Mouse (Mus musculus) MEL (cell line): ENCODE data around the gene Khdc1a. TPM values are rescaled to one million over a fixed set of nuclear protein-coding genes. Genes with fewer than 3 reads are reported as not detected.
"Not testable (repeated sequence)": the region's sequence is repeated elsewhere in the genome, so short reads cannot be mapped to it uniquely, and the experiment has no call there.

ENCODE experiments used
- DNase-seq: peaks from one replicate; pipeline ENCODE4 v3.0.0; 2011; ENCODE audit warnings: low read depth, low spot score
- H3K27ac ChIP-seq: 2 replicates; pipeline ENCODE4 v1.5.1; 2012; ENCODE audit warnings: low read depth, mild to moderate bottlenecking, control low read depth, low read length, moderate library complexity; ENCODE audit not compliant: control insufficient read depth
- H3K27me3 ChIP-seq, 2 experiments: fragments of 150-350 bp in 1 of 2; sonication (generic) in 1 of 2; 2 replicates each; pipeline ENCODE4 v1.6.1; 2012; ENCODE audit warnings: low read length in 2 of 2, mild to moderate bottlenecking in 2 of 2, improper control_type of control experiment in 1 of 2, moderate library complexity in 1 of 2; ENCODE audit not compliant: insufficient read depth in 2 of 2, control insufficient read depth in 1 of 2
- H3K36me3 ChIP-seq, 2 experiments: 2 replicates each; pipeline ENCODE4 v1.6.1; 2012 to 2014; ENCODE audit warnings: low read length in 2 of 2, improper control_type of control experiment in 1 of 2, inconsistent platforms in 1 of 2, mild to moderate bottlenecking in 1 of 2; ENCODE audit not compliant: insufficient read depth in 2 of 2, control insufficient read depth in 1 of 2
- H3K4me1 ChIP-seq, 2 experiments: fragments of 150-350 bp in 1 of 2; sonication (generic) in 1 of 2; 2 replicates each; pipeline ENCODE4 v1.6.1; 2012; ENCODE audit warnings: low read length in 2 of 2, improper control_type of control experiment in 1 of 2, mild to moderate bottlenecking in 1 of 2; ENCODE audit not compliant: insufficient read depth in 2 of 2, control insufficient read depth in 1 of 2
- H3K4me3 ChIP-seq, 2 experiments: fragments of 150-350 bp in 1 of 2; sonication (generic) in 1 of 2; 2 replicates each; pipeline ENCODE4 v1.5.1; 2012; ENCODE audit warnings: low read depth in 2 of 2, low read length in 2 of 2, mild to moderate bottlenecking in 2 of 2, moderate library complexity in 2 of 2, control low read depth in 1 of 2, improper control_type of control experiment in 1 of 2; ENCODE audit not compliant: control insufficient read depth in 1 of 2, insufficient read depth in 1 of 2
- H3K79me2 ChIP-seq: 2 replicates; pipeline ENCODE4 v1.6.1; 2012; ENCODE audit warnings: mild to moderate bottlenecking, low read length, moderate library complexity; ENCODE audit not compliant: control insufficient read depth, poor library complexity, insufficient read depth
- H3K9ac ChIP-seq: 2 replicates; pipeline ENCODE4 v1.6.1; 2012; ENCODE audit warnings: low read depth, mild to moderate bottlenecking, control low read depth, low read length, moderate library complexity; ENCODE audit not compliant: control insufficient read depth, poor library complexity, severe bottlenecking
- H3K9me3 ChIP-seq: fragments of 150-350 bp; sonication (generic); replicated peaks from 2 replicates; pipeline ENCODE4 v1.6.1; 2012; ENCODE audit warnings: mild to moderate bottlenecking, low read length, improper control_type of control experiment, moderate library complexity; ENCODE audit not compliant: insufficient read depth
- CHD2 ChIP-seq: IDR thresholded peaks from 2 replicates; pipeline ENCODE4 v1.6.1; 2011; ENCODE audit warnings: low read length, improper control_type of control experiment
- EP300 ChIP-seq, 2 experiments: IDR thresholded peaks; 2 replicates each; pipeline ENCODE4 v1.6.1; 2011; ENCODE audit warnings: improper control_type of control experiment in 2 of 2, low read length in 2 of 2, low read depth in 1 of 2, mild to moderate bottlenecking in 1 of 2
- GATA1 ChIP-seq: IDR thresholded peaks from 2 replicates; pipeline ENCODE4 v1.6.1; 2011; ENCODE audit warnings: low read depth, low read length, improper control_type of control experiment
- HCFC1 ChIP-seq: IDR thresholded peaks from 2 replicates; pipeline ENCODE4 v1.6.1; 2012; ENCODE audit warnings: low read depth, mild to moderate bottlenecking, inconsistent platforms, low read length, improper control_type of control experiment, moderate library complexity
- MAFK ChIP-seq: IDR thresholded peaks from 2 replicates; pipeline ENCODE4 v1.6.1; 2011; ENCODE audit warnings: low read depth, mild to moderate bottlenecking, low read length, improper control_type of control experiment, borderline replicate concordance
- MAX ChIP-seq: IDR thresholded peaks from 2 replicates; pipeline ENCODE4 v1.6.1; 2011; ENCODE audit warnings: low read length, improper control_type of control experiment
- MAZ ChIP-seq: IDR thresholded peaks from 2 replicates; pipeline ENCODE4 v1.6.1; 2012; ENCODE audit warnings: low read depth, mild to moderate bottlenecking, inconsistent platforms, low read length, improper control_type of control experiment
- MEF2A ChIP-seq: IDR thresholded peaks from 2 replicates; pipeline ENCODE4 v1.6.1; 2014; ENCODE audit warnings: low read depth, mild to moderate bottlenecking, inconsistent platforms, low read length, improper control_type of control experiment; ENCODE audit not compliant: poor library complexity, insufficient replicate concordance, severe bottlenecking; ENCODE audit errors: extremely low read depth
- MYB ChIP-seq: IDR thresholded peaks from 2 replicates; pipeline ENCODE4 v1.6.1; 2011; ENCODE audit warnings: mild to moderate bottlenecking, low read depth, low read length, improper control_type of control experiment
- NELFE ChIP-seq: IDR thresholded peaks from 2 replicates; pipeline ENCODE4 v1.6.1; 2011; ENCODE audit warnings: low read depth, low read length, improper control_type of control experiment
- RAD21 ChIP-seq: IDR thresholded peaks from 2 replicates; pipeline ENCODE4 v1.6.1; 2011; ENCODE audit warnings: mild to moderate bottlenecking, low read depth, low read length, improper control_type of control experiment
- RCOR1 ChIP-seq: IDR thresholded peaks from 2 replicates; pipeline ENCODE4 v1.6.1; 2012; ENCODE audit warnings: low read depth, mild to moderate bottlenecking, inconsistent platforms, low read length, improper control_type of control experiment
- TAL1 ChIP-seq: IDR thresholded peaks from 2 replicates; pipeline ENCODE4 v1.6.1; 2012; ENCODE audit warnings: mild to moderate bottlenecking, inconsistent platforms, low read length, moderate library complexity, mixed read lengths
- TBP ChIP-seq: IDR thresholded peaks from 2 replicates; pipeline ENCODE4 v1.8.0; 2011; ENCODE audit warnings: low read depth, low read length, improper control_type of control experiment
- UBTF ChIP-seq: IDR thresholded peaks from 2 replicates; pipeline ENCODE4 v1.6.1; 2012; ENCODE audit warnings: low read depth, mild to moderate bottlenecking, inconsistent platforms, low read length, improper control_type of control experiment, moderate library complexity, borderline replicate concordance; ENCODE audit not compliant: insufficient read depth
- ZMIZ1 ChIP-seq: IDR thresholded peaks from 2 replicates; pipeline ENCODE4 v1.6.1; 2012; ENCODE audit warnings: low read depth, mild to moderate bottlenecking, inconsistent platforms, low read length, improper control_type of control experiment, moderate library complexity
- polyA plus RNA-seq, 2 experiments: library from polyadenylated mRNA; stranded (reverse) in 1 of 2; unstranded in 1 of 2; fragments of >175 nt in 1 of 2; fragments of >200 nt in 1 of 2; gene quantifications; 2 replicates each; pipeline versions ENCODE4 v1.2.1 to v1.2.4; 2012; ENCODE audit warnings: low replicate concordance in 2 of 2, low read depth in 1 of 2; ENCODE audit not compliant: insufficient read length in 2 of 2, insufficient read depth in 1 of 2, missing spikeins in 1 of 2
- total RNA-seq: library from RNA; depleted of rRNA; stranded (reverse); fragments of 300-350 nt; gene quantifications from 2 replicates; pipeline ENCODE4 v1.2.3, GENCODE M21; 2012

Gene Khdc1a
- total and polyA plus RNA-seq, 3 experiments, result 0.08 TPM; not detected in 2

DNA sequence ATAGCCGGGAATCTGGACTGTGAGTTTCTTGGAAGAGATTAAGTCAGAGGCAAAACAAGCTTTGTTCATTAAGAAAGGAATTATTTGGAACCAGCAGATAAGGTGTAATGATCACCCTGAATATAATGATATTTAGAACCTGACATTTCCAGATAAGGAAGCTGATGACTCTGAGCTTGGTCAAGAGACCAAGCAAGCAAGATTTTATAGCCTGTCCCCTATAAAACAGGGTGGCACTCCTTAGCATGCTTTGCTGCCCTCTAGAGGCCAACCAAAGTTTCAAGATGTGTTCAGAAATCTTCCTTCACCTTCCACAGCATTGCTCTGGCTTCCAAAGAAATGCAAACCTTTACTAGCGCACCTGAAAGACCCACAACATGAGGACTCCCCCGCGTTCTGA is 5.2 kb upstream of the Khdc1a start (continued):
- TF ChIP-seq RAD21 (peak; percentile 93), ZMIZ1 (no peak), UBTF (no peak), HCFC1 (no peak), NELFE (no peak), MAX (no peak), MAZ (no peak), RCOR1 (peak; percentile 54; the same call in 1 of the 2 replicates), MYB (no peak), CHD2 (no peak), GATA1 (peak; percentile 70), TAL1 (no peak; the same call in 1 of the 2 replicates), MEF2A (no peak), MAFK (no peak)

GRCm38 (mm10) chr1:21344752-21345151 is 4.7 kb upstream of the Khdc1a start:
- H3K9me3 ChIP-seq, H3K27me3 ChIP-seq, H3K79me2 ChIP-seq: not testable (repeated sequence)
- peak; percentile 10; the same call in 1 of the 2 replicates for TF ChIP-seq TBP
- TF ChIP-seq GATA1, result peak; percentile 28; the same call in 1 of the 2 replicates
- TF ChIP-seq EP300 (IDR thresholded peaks at IDR 0.05; ENCODE audit: low read depth in 1 of 2, low read length in 2 of 2), result peak; percentile 52 to 73; a peak in 3 of 4 replicates
- Histone ChIP-seq H3K9ac (peak overlapping the region; percentile 69), H3K36me3 (peaks cover 0 to 15% of the 10 kb centered on the region in 2 experiments; a peak in 2 of 4 replicates), H3K27ac (peak overlapping the region; percentile 91), H3K4me1 (peaks cover 2 to 17% of the 10 kb centered on the region in 2 experiments; a peak in 3 of 4 replicates), H3K4me3 (peak overlapping the region; percentile 16 to 43; a peak in 3 of 4 replicates)
- peak; percentile 50 for DNase-seq

DNA sequence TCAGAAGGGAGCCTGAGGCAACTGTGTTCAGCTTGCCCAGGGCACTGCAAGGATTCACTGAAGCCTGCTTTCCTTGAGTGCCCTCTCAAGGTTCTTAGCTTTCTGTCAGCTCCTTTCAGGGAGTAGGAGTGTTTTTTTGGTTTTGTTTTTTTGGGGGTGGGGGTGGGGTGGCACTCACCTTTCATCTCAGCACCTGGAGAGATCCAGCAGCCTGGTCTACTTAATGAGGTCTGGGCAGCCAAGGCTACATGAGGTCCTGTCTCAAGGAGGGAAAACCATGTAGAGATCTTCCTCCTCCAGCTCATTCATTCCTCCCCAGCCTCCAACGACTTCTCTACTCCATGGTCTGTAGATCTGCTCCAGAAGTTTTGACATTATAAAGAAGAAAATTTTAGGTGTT is 18.6 kb downstream of the Khdc1a start, which contains the start of gene Khdc1c:
Gene Khdc1c (plus strand): TSS at position 301 of the 400 bp plus-strand sequence.
- not testable (repeated sequence) for H3K36me3 ChIP-seq, H3K9me3 ChIP-seq, H3K9ac ChIP-seq, H3K4me1 ChIP-seq, H3K4me3 ChIP-seq, DNase-seq, H3K79me2 ChIP-seq, H3K27ac ChIP-seq, H3K27me3 ChIP-seq
